Mouse (Mus musculus): ENCODE results near the gene Alg14.

Alg14 gene

GRCm38 (mm10) chr3:121407417-121407816 is 115.8 kb downstream of the Alg14 start:
- no peak for DNase-seq (ENCODE audit: low spot score)

- DNase-seq (ENCODE audit: low spot score), result no peak
Measured at GRCm38 (mm10) chr3:121408386-121408785, 116.8 kb downstream of the Alg14 start.

GRCm38 (mm10) chr3:121411450-121411849 is 119.9 kb downstream of the Alg14 start:
- DNase-seq (ENCODE audit: low spot score), result no peak

All from ovary, postnatal 14 days (tissue).